Mouse (Mus musculus) stomach, postnatal 0 days (tissue): Measurements from ENCODE around the gene Luc7l3.

Source experiments
- CTCF ChIP-seq: IDR thresholded peaks from 2 replicates; pipeline ENCODE4 v1.5.1; 2016; ENCODE audit warnings: antibody characterized with exemption, low read depth, mild to moderate bottlenecking, moderate library complexity
- EP300 ChIP-seq: optimal IDR thresholded peaks from 2 replicates; pipeline ENCODE3; 2016; ENCODE audit warnings: antibody characterized with exemption

DNA sequence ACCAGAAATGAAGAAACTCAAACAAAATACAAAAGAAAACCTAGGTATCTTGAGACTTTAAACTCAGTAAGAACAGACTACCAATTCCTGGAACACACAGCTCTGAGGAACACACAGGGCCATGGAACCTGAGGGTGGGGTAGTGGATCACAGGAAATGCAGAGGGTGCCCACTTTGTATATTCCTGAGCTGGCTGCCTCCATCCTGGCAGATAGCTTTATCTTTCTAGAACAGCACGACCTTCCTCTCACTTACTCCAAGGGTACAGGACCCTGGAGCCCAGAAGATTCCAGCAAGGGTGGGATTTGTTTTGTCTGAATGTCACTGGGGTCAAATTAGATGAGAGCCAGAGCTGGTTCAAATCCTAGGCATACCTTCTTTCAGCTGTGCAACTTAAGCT, 28.5 kb upstream of the Luc7l3 start:
- no peak for TF ChIP-seq CTCF
- TF ChIP-seq EP300: no peak
